Mouse (Mus musculus) G1E (cell line): ENCODE data around the gene Trim28. TPM values are rescaled to one million over a fixed set of nuclear protein-coding genes. Genes with fewer than 3 reads are reported as not detected.

Experiments
- ATAC-seq: 2 replicates; pipeline ENCODE4 v1.8.0; 2016; ENCODE audit warnings: mild to moderate bottlenecking; ENCODE audit not compliant: insufficient number of reproducible peaks, poor library complexity, low FRiP score, severe bottlenecking; ENCODE audit errors: extremely low read depth
- DNase-seq: peaks from one replicate; pipeline ENCODE4 v3.0.0; 2012; ENCODE audit warnings: low spot score
- H3K27me3 ChIP-seq: 2 replicates; pipeline ENCODE4 v1.6.1; 2012; ENCODE audit warnings: mild to moderate bottlenecking, low read length, inconsistent platforms; ENCODE audit not compliant: insufficient read depth
- H3K36me3 ChIP-seq: replicated peaks from 2 replicates; pipeline ENCODE3; 2012; ENCODE audit warnings: mild to moderate bottlenecking, inconsistent platforms
- H3K4me1 ChIP-seq: 2 replicates; pipeline ENCODE4 v1.6.1; 2012; ENCODE audit warnings: low read depth, low read length, inconsistent platforms, mixed read lengths; ENCODE audit not compliant: insufficient read depth
- H3K4me3 ChIP-seq: 2 replicates; pipeline ENCODE4 v1.5.1; 2012; ENCODE audit warnings: low read depth, mild to moderate bottlenecking, inconsistent platforms, low read length, moderate library complexity, mixed read lengths
- H3K9me3 ChIP-seq: replicated peaks from 2 replicates; pipeline ENCODE4 v1.6.1; 2012; ENCODE audit warnings: inconsistent platforms
- CTCF ChIP-seq: IDR thresholded peaks from 2 replicates; pipeline ENCODE4 v1.5.1; 2012; ENCODE audit warnings: low read depth, low read length, inconsistent platforms, mixed read lengths
- GATA1 ChIP-seq: IDR thresholded peaks from 2 replicates; pipeline ENCODE4 v1.6.1; 2012; ENCODE audit warnings: borderline replicate concordance, low read length, inconsistent platforms, mixed read lengths
- GATA2 ChIP-seq: IDR thresholded peaks from 2 replicates; pipeline ENCODE4 v1.6.1; 2012; ENCODE audit warnings: low read depth, low read length, inconsistent platforms, borderline replicate concordance
- POLR2AphosphoS5 ChIP-seq: IDR thresholded peaks from 2 replicates; pipeline ENCODE4 v1.6.1; 2012; ENCODE audit warnings: low read depth, low read length, inconsistent platforms; ENCODE audit not compliant: insufficient replicate concordance
- TAL1 ChIP-seq: conservative IDR thresholded peaks from 2 replicates; pipeline ENCODE4 v1.6.1; 2012; ENCODE audit warnings: low read depth, low read length, inconsistent platforms, mixed read lengths
- polyA plus RNA-seq: library from polyadenylated mRNA; stranded (reverse); fragments of >175 nt; gene quantifications from 2 replicates; pipeline ENCODE4 v1.2.3, GENCODE M21; 2012
- total RNA-seq, 2 experiments: library from RNA; stranded (forward) in 1 of 2; stranded (reverse) in 1 of 2; fragments of 200-1000 nt in 1 of 2; fragments of >200 nt in 1 of 2; fragmentation: Nextera tagmentation in 1 of 2; gene quantifications; 2 replicates each; pipeline ENCODE4 v1.2.3; 2014 to 2017

Trim28 gene
- total and polyA plus RNA-seq, 3 experiments: 221 to 506 (median 324) TPM

GRCm38 (mm10) chr7:12997230-12997629 is 1.7 kb upstream of the Trim28 start:
- DNase-seq (no peak), ATAC-seq (no peak)
- H3K4me1 ChIP-seq: no peaks in the 10 kb centered on the region

GRCm38 (mm10) chr7:12998053-12998452 is 861 bp upstream of the Trim28 start, which contains the start of gene Slc27a5:
Gene Slc27a5 (minus strand): TSS chr7:12998192.
- ATAC-seq (no peak), DNase-seq (no peak)
- no peak for TF ChIP-seq GATA2
- no peak for TF ChIP-seq TAL1
- no peak for TF ChIP-seq CTCF
- no peak for TF ChIP-seq POLR2AphosphoS5
- no peak for TF ChIP-seq GATA1
- Histone ChIP-seq H3K36me3 (peaks cover 5% of the 10 kb centered on the region), H3K9me3 (no peaks in the 10 kb centered on the region), H3K27me3 (peaks cover 19% of the 10 kb centered on the region), H3K4me3 (no peak within 1 kb of the TSS), H3K4me1 (no peaks in the 10 kb centered on the region)

More at GRCm38 (mm10) chr7:12997230-12997629, 1.7 kb upstream of the Trim28 start:
- TF ChIP-seq TAL1 (no peak), GATA2 (no peak), CTCF (no peak), POLR2AphosphoS5 (no peak), GATA1 (no peak)
- H3K27me3 ChIP-seq: peaks cover 19% of the 10 kb centered on the region
- no peak overlapping the region for H3K4me3 ChIP-seq
- no peaks in the 10 kb centered on the region for H3K36me3 ChIP-seq
- no peaks in the 10 kb centered on the region for H3K9me3 ChIP-seq

GRCm38 (mm10) chr7:13001584-13001983 is 2.7 kb downstream of the Trim28 start:
- Histone ChIP-seq H3K9me3 (no peaks in the 10 kb centered on the region), H3K4me1 (peaks cover 14% of the 10 kb centered on the region), H3K27me3 (peaks cover 8% of the 10 kb centered on the region; the same call in 1 of the 2 replicates), H3K4me3 (no peak overlapping the region), H3K36me3 (peaks cover 35% of the 10 kb centered on the region)
- DNase-seq (no peak), ATAC-seq (no peak)
- TF ChIP-seq POLR2AphosphoS5 (no peak), GATA1 (no peak), GATA2 (no peak), TAL1 (no peak), CTCF (no peak)

- no peak for ATAC-seq
- peaks cover 53% of the 10 kb centered on the region for H3K36me3 ChIP-seq
- no peak for TF ChIP-seq POLR2AphosphoS5
- TF ChIP-seq GATA1: no peak
- H3K4me3 ChIP-seq: no peak overlapping the region
- no peaks in the 10 kb centered on the region; the same call in 1 of the 2 replicates for H3K27me3 ChIP-seq
- peaks cover 27% of the 10 kb centered on the region for H3K4me1 ChIP-seq
- DNase-seq: no peak
- H3K9me3 ChIP-seq: no peaks in the 10 kb centered on the region; the same call in 1 of the 2 replicates
Measured at GRCm38 (mm10) chr7:13003380-13003779, 4.5 kb downstream of the Trim28 start.

GRCm38 (mm10) chr7:13006011-13006410 is 7.1 kb downstream of the Trim28 start:
- no peaks in the 10 kb centered on the region; the same call in 1 of the 2 replicates for H3K27me3 ChIP-seq
- H3K9me3 ChIP-seq: no peaks in the 10 kb centered on the region; the same call in 1 of the 2 replicates
- H3K4me1 ChIP-seq: peaks cover 44% of the 10 kb centered on the region
- TF ChIP-seq CTCF: no peak
- no peak for TF ChIP-seq POLR2AphosphoS5
- TF ChIP-seq GATA1: no peak
- no peak for TF ChIP-seq TAL1
- TF ChIP-seq GATA2: no peak
- ATAC-seq (no peak), DNase-seq (no peak)
- H3K4me3 ChIP-seq: no peak overlapping the region
- peaks cover 56% of the 10 kb centered on the region for H3K36me3 ChIP-seq

- TF ChIP-seq POLR2AphosphoS5: no peak
- no peaks in the 10 kb centered on the region; the same call in 1 of the 2 replicates for H3K9me3 ChIP-seq
- peaks cover 56% of the 10 kb centered on the region for H3K36me3 ChIP-seq
- H3K4me3 ChIP-seq: no peak overlapping the region
- H3K27me3 ChIP-seq: no peaks in the 10 kb centered on the region; the same call in 1 of the 2 replicates
- H3K4me1 ChIP-seq: peaks cover 44% of the 10 kb centered on the region
- no peak for DNase-seq
- no peak for ATAC-seq
Measured at GRCm38 (mm10) chr7:13006531-13006930, 7.6 kb downstream of the Trim28 start.

- H3K9me3 ChIP-seq: no peaks in the 10 kb centered on the region; the same call in 1 of the 2 replicates
- H3K27me3 ChIP-seq: no peaks in the 10 kb centered on the region; the same call in 1 of the 2 replicates
- peaks cover 44% of the 10 kb centered on the region for H3K4me1 ChIP-seq
- ATAC-seq: no peak
- peak overlapping the region; percentile 39 for H3K4me3 ChIP-seq
- DNase-seq: no peak
- no peak for TF ChIP-seq GATA2
- TF ChIP-seq CTCF: no peak
- no peak for TF ChIP-seq TAL1
- no peak for TF ChIP-seq POLR2AphosphoS5
- no peak for TF ChIP-seq GATA1
- peaks cover 55% of the 10 kb centered on the region for H3K36me3 ChIP-seq
Measured at GRCm38 (mm10) chr7:13007341-13008092, 8.6 kb downstream of the Trim28 start.
